In the genomic region with DNA sequence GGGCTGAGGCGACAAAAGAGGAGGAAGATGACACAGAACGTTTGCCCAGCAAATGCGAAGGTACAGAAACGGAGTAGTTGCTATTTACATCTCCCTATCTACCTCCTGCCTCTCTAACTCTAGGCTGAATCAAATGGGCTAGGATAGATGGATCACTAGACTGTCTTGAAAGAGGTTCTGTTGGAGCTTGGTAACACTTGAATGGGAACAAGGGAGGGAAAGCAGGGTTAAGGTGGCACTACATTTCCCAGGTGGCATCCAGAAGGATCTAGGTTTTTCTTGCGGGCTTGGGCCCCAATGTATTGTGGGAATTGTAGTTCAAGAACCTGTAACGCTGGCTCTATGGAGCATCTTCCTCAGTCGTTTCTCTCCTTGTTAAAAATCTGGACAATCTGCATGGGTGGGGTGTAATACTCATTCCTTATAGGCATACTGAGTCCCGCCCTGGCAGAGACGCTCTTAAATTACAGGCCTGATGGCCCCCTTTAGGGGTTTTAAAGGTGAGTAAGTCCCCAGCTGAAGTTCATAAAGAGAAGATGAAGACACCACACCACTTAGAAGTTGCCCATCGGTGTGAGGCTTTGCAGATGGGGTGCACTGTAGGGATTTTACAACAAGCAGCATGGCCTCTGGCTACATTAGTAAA, we compare ENCODE assay signal across 8 mouse cellular contexts. TPM values are rescaled to one million over a fixed set of nuclear protein-coding genes. Genes with fewer than 3 reads are reported as not detected.
DNase-seq lines count a peak whose midpoint lies in the region; ATAC-seq and TF ChIP-seq lines count a peak whose summit lies in the region.

No protein-coding gene starts in this region.

- TF ChIP-seq CTCF in Patski (IDR thresholded peaks at IDR 0.05): no peak
- no peak for TF ChIP-seq CTCF in lung, postnatal 0 days (IDR thresholded peaks at IDR 0.05)

- 0 out of 2 replicates have a peak, but pooled peaks cover 8% of the 10 kb centered on the region for H3K36me3 ChIP-seq in hindbrain, embryonic 11.5 days (ENCODE audit: control insufficient read depth, insufficient read depth, low read length)
- H3K36me3 ChIP-seq in lung, postnatal 0 days (ENCODE audit: insufficient read depth, low read length): 0 out of 2 replicates have a peak, but pooled peaks cover 4% of the 10 kb centered on the region

- peak; percentile 74 for ATAC-seq in Patski
- peak; percentile 82 for ATAC-seq in hindbrain, embryonic 11.5 days (ENCODE audit: low FRiP score)
- peak; percentile 90 for ATAC-seq in lung, postnatal 0 days

- in situ Hi-C loops in Patski (cut with MboI; ENCODE audit: low pct_unique_long_range_greater_than_20kb): no loop called here

- TF ChIP-seq EP300 in lung, postnatal 0 days (IDR thresholded peaks at IDR 0.05): no peak

- peak; percentile 61 for DNase-seq in Patski (ENCODE audit: low read depth, low spot score)
- peak; percentile 74 for DNase-seq in cerebellum, adult 8-10 months
- DNase-seq in forelimb bud, embryonic 11.5 days (ENCODE audit: low read depth, low spot score): peak; percentile 79
- DNase-seq in hindbrain, embryonic 11.5 days (ENCODE audit: low spot score): peak; percentile 79
- DNase-seq in layer of hippocampus, postnatal 10 days (ENCODE audit: low spot score in 2 of 2): peak; percentile 58 to 70
- DNase-seq in lung, postnatal 0 days (ENCODE audit: low spot score): peak; percentile 94
- peak; percentile 74 for DNase-seq in retina, adult 2 months (ENCODE audit: low read depth, low spot score)
- DNase-seq in thymus, postnatal 36 days: peak; percentile 53 to 63

- H3K4me3 ChIP-seq in hindbrain, embryonic 11.5 days (ENCODE audit: low read depth, low read length): peak overlapping the region; percentile 63
- peak overlapping the region; percentile 79 for H3K4me3 ChIP-seq in lung, postnatal 0 days (ENCODE audit: low read depth, low read length)

- no peaks in the 10 kb centered on the region for H3K9me3 ChIP-seq in hindbrain, embryonic 11.5 days (ENCODE audit: control insufficient read depth, low read length)
- H3K9me3 ChIP-seq in lung, postnatal 0 days (ENCODE audit: low read length): no peaks in the 10 kb centered on the region

- peak overlapping the region; percentile 51; the same call in 1 of the 2 replicates for H3K27ac ChIP-seq in hindbrain, embryonic 11.5 days (ENCODE audit: low read depth, low read length)
- 0 out of 2 replicates have a peak overlapping the region, but pooled peaks have one; percentile 10 for H3K27ac ChIP-seq in lung, postnatal 0 days (ENCODE audit: low read length)

- no peaks in the 10 kb centered on the region for H3K4me1 ChIP-seq in hindbrain, embryonic 11.5 days (replicated peaks; ENCODE audit: control insufficient read depth, insufficient read depth, low read length)
- H3K4me1 ChIP-seq in lung, postnatal 0 days (ENCODE audit: insufficient read depth, low read depth, low read length): peaks cover 5% of the 10 kb centered on the region; the same call in 1 of the 2 replicates

- WGBS in hindbrain, embryonic 11.5 days: under 1% methylated on average over 10 of the region's 10 CpGs
- under 1% methylated on average over 10 of the region's 10 CpGs for WGBS in lung, postnatal 0 days

- no peaks in the 10 kb centered on the region for H3K27me3 ChIP-seq in Patski
- H3K27me3 ChIP-seq in hindbrain, embryonic 11.5 days (ENCODE audit: control insufficient read depth, insufficient read depth, low read length): no peaks in the 10 kb centered on the region
- H3K27me3 ChIP-seq in lung, postnatal 0 days (replicated peaks; ENCODE audit: insufficient read depth, low read length): no peaks in the 10 kb centered on the region

- H3K9ac ChIP-seq in hindbrain, embryonic 11.5 days (ENCODE audit: low read depth, low read length): peak overlapping the region; percentile 80
- peak overlapping the region; percentile 32 for H3K9ac ChIP-seq in lung, postnatal 0 days (replicated peaks; ENCODE audit: low read depth)

- H3K4me2 ChIP-seq in hindbrain, embryonic 11.5 days (replicated peaks; ENCODE audit: low read depth, low read length): peak overlapping the region; percentile 54
- peak overlapping the region; percentile 52 for H3K4me2 ChIP-seq in lung, postnatal 0 days (replicated peaks; ENCODE audit: low read depth, low read length)

- POLR2A ChIA-PET in Patski (lab: Charles Lee): interaction anchor here (0.6 kb wide), 2 partner anchors 15 to 70 kb away, joined by 3 read pairs; partner anchors contain the start of gene Mcm7

- CTCF ChIA-PET in Patski (lab: Charles Lee): interaction anchor here (1.4 kb wide), 1 partner anchor 13 kb away, joined by 3 read pairs; no protein-coding TSS in a partner anchor

RNA-seq across cellular contexts. Expression of gene Cnpy4, which starts 0.5 kb away (rescaled TPM):
- 68.3 TPM for polyA plus RNA-seq in Patski (2021)
- polyA plus RNA-seq in hindbrain, embryonic 11.5 days (2014; fragmentation: Nextera tagmentation; extraction: Ambion mirVana): 52.4 and 56.4 TPM in 2 replicates
- total RNA-seq in layer of hippocampus, postnatal 10 days (2021): 10 to 100 TPM; 15.4 to 17.6 TPM
- 24.2 and 26.3 TPM in 2 replicates for polyA plus RNA-seq in lung, postnatal 0 days (2015; fragmentation: Nextera tagmentation; extraction: Ambion mirVana)

RNA-seq across cellular contexts. Expression of gene Taf6, which starts 0.5 kb away (rescaled TPM):
- polyA plus RNA-seq in Patski (2021): 60.2 TPM
- 106 and 110 TPM in 2 replicates for polyA plus RNA-seq in hindbrain, embryonic 11.5 days (2014; fragmentation: Nextera tagmentation; extraction: Ambion mirVana)
- total RNA-seq in layer of hippocampus, postnatal 10 days (2021): 10 to 100 TPM; 26.2 to 30.0 TPM
- polyA plus RNA-seq in lung, postnatal 0 days (2015; fragmentation: Nextera tagmentation; extraction: Ambion mirVana): 37.5 and 41.1 TPM in 2 replicates

RNA-seq across cellular contexts. Expression of gene Mblac1, which starts 6.3 kb away (rescaled TPM):
- polyA plus RNA-seq in Patski (2021): 11.4 TPM
- 8.6 and 12.0 TPM in 2 replicates for polyA plus RNA-seq in hindbrain, embryonic 11.5 days (2014; fragmentation: Nextera tagmentation; extraction: Ambion mirVana)
- 10 to 100 TPM; 11.4 to 14.2 TPM for total RNA-seq in layer of hippocampus, postnatal 10 days (2021)
- 6.3 and 6.7 TPM in 2 replicates for polyA plus RNA-seq in lung, postnatal 0 days (2015; fragmentation: Nextera tagmentation; extraction: Ambion mirVana)

RNA-seq across cellular contexts. Expression of gene Mcm7, which starts 15.6 kb away (rescaled TPM):
- polyA plus RNA-seq in Patski (2021): 104 TPM
- polyA plus RNA-seq in hindbrain, embryonic 11.5 days (2014; fragmentation: Nextera tagmentation; extraction: Ambion mirVana): 220 and 253 TPM in 2 replicates
- 10 to 100 TPM; 20.8 to 25.6 TPM for total RNA-seq in layer of hippocampus, postnatal 10 days (2021)
- 36.2 and 37.5 TPM in 2 replicates for polyA plus RNA-seq in lung, postnatal 0 days (2015; fragmentation: Nextera tagmentation; extraction: Ambion mirVana)

RNA-seq across cellular contexts. Expression of gene Ap4m1, which starts 16.0 kb away (rescaled TPM):
- polyA plus RNA-seq in Patski (2021): 39.7 TPM
- polyA plus RNA-seq in hindbrain, embryonic 11.5 days (2014; fragmentation: Nextera tagmentation; extraction: Ambion mirVana): 15.8 and 19.9 TPM in 2 replicates
- total RNA-seq in layer of hippocampus, postnatal 10 days (2021): 10 to 100 TPM; 25.9 to 26.5 TPM
- 10.9 and 11.1 TPM in 2 replicates for polyA plus RNA-seq in lung, postnatal 0 days (2015; fragmentation: Nextera tagmentation; extraction: Ambion mirVana)

Comparison
In these comparisons a context has a peak if more than half of its experiments do, and no peak if none do; other contexts are left out.
1. Peak in every context shown above with its lines: DNase-seq, ATAC-seq, H3K4me3 ChIP-seq and H3K27ac ChIP-seq.